Mouse (Mus musculus) CD8-positive naive resting alpha-beta T cell, adult 57 days (primary cell): ENCODE measurements around the gene Tmem132c. TPM values are rescaled to one million over a fixed set of nuclear protein-coding genes. Genes with fewer than 3 reads are reported as not detected.

Source experiments
- total RNA-seq: library from RNA; stranded (reverse); gene quantifications from one replicate; pipeline ENCODE4 v1.2.4, GENCODE M21; 2023

The Tmem132c gene
- total RNA-seq: not detected

DNA sequence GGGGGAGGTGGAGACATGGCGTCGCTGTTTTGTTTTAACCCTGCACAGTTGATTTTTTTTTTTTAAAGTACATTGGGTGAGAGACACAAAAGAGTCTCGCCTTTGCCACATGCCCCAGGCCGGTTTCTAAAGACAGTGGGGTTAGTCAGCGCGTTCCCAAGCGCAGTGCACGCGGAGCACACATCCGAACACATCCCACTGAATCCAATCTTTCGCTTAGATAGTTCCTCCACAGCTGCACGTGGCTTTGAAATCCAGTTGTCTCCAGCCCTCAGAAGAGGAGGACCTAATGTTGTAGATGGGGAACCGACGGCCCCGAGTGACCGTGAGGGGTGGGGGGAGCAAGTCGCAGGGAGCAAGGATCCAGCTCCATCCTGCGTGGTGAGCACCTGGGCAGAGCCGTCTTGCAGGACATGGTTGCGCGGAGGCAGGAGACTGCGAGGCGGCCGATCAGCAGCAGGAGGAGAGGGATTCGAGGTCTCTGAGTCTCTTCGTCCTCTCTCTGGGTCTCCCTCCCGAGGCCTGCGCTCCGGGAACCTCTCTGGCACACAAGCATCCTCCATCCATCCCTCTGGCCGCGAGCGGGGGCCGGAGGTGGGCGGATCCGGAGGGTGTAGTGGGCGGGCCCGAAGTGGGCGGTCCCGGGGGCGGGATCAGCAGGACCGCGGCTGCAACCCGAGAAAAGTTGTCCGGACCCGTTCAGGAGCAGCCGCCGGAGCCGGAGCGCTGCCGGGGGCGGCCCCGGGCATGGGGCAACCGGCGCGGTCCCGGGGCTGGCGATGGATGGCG, at the start of gene Tmem132c:
TSS of gene Tmem132c (plus strand) at position 673 of the 789 bp plus-strand sequence.

